Mouse (Mus musculus) v-Abl transformed pro-B cells (cell line): ENCODE measurements around the gene Klhl12.
"Not testable (repeated sequence)": the region's sequence is repeated elsewhere in the genome, so short reads cannot be mapped to it uniquely, and the experiment has no call there.

Experiments
- in situ Hi-C, 2 experiments: fragments of 400-800 bp; cut with MboI; formaldehyde crosslinking; loops; one replicate each; pipeline ENCODE4 v1.15.1; 2025; ENCODE audit not compliant: unreplicated experiment in 2 of 2

Gene Klhl12

DNA sequence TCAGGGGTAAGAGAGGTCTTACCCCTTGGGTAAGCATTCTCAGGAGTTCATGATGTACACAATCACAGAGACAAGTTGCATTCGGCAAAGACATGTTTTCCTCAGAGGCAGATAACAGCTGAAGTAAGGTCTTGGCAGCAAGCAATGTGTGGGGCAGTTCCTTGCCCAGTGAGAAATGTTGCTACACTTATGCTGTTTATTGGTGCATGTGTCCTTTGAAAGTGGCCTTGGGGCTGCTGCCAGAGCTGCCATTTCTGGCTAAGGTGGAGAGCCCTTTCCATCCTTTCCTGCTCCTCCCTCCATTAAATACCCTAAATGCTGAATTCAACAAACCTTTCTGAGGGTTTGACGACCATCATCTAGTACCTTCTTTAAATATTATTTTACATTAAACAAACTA, 9.9 kb upstream of the Klhl12 start:
- in situ Hi-C loops: no loop called here

GRCm38 (mm10) chr1:134448537-134448936, 6.8 kb upstream of the Klhl12 start:
- in situ Hi-C loops: not testable (repeated sequence)

GRCm38 (mm10) chr1:134450201-134450600, 5.1 kb upstream of the Klhl12 start:
- in situ Hi-C loops: loop anchor here (5.0 to 10.0 kb wide), 2 partner anchors 85 to 88 kb away; partner anchors contain the start of gene Tmem183a (in 2 of the 2)

GRCm38 (mm10) chr1:134450986-134451385, 4.3 kb upstream of the Klhl12 start:
- in situ Hi-C loops: loop anchor here (5.0 to 10.0 kb wide), 2 partner anchors 86 to 89 kb away; partner anchors contain the start of gene Tmem183a (in 2 of the 2)

GRCm38 (mm10) chr1:134456060-134456459, 729 bp downstream of the Klhl12 start:
- in situ Hi-C loops: loop anchor here in 1 of 2 experiments (10.0 kb wide), 1 partner anchor 91 kb away; the partner anchor contains the start of gene Tmem183a

DNA sequence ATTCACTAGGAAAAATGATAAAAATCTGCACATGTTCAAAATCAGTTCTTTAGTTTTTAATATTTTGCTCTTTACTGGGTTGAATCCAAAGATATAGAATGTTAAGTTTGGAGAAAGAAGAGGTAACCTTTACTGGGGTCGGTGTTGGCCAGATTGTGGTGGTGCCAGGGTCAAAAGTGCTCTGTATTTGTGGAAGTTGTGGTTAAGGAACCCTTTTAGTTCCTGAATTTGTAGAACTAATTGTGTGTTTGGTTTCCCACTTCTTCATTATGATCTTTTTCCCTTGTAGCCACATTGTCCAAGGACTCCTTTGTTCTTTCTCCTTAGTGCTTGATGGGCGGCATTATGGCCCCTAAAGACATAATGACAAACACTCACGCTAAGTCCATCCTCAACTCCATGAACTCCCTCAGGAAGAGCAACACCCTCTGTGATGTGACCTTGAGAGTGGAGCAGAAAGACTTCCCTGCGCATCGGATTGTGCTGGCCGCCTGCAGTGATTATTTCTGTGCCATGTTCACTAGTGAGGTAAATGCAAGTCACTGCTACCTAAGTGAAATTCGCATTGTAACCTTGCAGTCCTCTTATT, 2.9 kb downstream of the Klhl12 start:
- in situ Hi-C loops: loop anchor here in 1 of 2 experiments (10.0 kb wide), 1 partner anchor 93 kb away; the partner anchor contains the start of gene Tmem183a

DNA sequence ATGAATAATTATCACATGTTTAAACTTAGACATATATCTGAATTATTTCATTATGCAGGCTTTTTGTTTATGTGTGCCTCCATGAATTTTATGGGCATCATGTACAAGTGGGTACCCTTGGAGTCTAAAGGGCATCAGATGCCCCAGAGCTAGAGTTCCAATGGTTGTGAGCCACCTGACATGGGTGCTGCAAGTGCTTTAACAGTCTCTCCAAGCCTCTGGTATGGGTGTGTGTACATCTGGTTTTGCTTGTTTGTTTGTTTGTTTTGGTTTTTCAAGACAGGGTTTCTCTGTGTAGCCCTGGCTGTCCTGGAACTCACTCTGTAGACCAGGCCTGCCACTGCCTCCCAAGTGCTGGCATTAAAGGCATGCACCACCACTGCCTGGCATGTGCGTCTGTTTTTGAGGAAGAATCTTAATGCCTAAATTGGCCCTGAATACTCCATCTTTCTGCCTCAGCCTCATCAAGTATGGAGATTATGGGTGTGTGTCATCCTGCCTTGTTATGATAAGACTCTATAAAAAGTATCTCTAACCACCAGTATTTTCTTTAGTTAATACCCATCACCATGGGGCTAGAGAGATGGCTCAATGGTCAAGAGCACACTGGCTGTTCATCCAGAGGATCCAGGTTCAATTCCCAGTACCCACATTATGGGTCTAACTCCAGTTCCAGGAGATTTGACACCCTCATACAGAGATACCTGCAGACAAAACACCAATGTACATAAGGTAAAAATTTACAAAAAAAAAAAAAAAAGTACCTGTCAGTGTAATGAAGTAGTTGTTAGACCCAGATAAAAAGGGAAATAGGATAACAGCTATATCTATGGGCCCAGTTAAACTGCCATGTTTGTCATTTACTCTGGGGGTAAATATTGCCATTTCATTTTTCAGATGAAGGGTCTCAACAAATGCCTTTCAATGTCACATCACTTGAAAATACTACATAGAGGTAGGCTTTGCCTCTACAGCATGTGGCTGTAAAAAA, 5.3 kb downstream of the Klhl12 start:
- in situ Hi-C loops: no loop called here

GRCm38 (mm10) chr1:134484623-134485022, 29.3 kb downstream of the Klhl12 start:
- in situ Hi-C loops: no loop called here

- in situ Hi-C loops: no loop called here
Measured at GRCm38 (mm10) chr1:134490903-134491801, 35.8 kb downstream of the Klhl12 start.

DNA sequence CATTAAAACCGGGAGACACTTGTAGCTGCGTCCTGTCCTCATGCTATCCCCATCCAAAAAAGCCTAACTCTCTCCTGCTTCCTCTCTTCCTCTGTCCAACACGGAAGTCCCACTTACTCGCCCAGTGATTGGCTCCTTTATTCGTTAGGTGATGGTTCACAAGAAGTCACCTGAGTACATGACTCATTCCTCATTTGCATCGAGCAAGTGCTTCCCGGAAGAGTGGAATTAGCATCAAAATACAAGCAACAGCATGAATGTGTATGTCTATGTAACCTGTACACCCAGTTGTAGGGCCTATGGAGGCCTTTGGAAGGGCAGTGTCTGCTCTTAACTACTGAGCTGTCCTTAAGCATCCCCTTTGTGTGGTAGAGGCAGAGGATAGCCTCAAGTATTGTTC, 36.9 kb downstream of the Klhl12 start:
- in situ Hi-C loops: no loop called here

DNA sequence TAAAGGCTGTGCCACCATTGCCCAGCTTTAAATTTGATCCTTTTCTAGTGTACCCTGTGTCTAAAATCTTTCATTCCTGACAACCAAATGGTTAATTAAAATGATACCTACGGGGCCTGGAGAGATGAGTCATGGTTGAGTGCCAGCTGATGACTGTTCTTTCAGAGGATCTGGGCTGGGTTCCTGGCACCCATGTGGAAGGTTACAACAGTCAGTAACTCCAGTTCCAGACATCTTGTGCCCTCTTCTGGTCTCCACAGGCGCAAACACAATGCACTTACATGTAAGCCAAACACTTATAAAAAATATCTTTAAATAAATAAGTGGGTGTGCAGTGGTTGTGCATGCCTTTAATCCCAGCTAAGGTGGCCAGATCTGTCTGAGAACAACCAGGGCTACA, 38.2 kb downstream of the Klhl12 start:
- in situ Hi-C loops: no loop called here

GRCm38 (mm10) chr1:134493956-134494355, 38.6 kb downstream of the Klhl12 start:
- in situ Hi-C loops: no loop called here

DNA sequence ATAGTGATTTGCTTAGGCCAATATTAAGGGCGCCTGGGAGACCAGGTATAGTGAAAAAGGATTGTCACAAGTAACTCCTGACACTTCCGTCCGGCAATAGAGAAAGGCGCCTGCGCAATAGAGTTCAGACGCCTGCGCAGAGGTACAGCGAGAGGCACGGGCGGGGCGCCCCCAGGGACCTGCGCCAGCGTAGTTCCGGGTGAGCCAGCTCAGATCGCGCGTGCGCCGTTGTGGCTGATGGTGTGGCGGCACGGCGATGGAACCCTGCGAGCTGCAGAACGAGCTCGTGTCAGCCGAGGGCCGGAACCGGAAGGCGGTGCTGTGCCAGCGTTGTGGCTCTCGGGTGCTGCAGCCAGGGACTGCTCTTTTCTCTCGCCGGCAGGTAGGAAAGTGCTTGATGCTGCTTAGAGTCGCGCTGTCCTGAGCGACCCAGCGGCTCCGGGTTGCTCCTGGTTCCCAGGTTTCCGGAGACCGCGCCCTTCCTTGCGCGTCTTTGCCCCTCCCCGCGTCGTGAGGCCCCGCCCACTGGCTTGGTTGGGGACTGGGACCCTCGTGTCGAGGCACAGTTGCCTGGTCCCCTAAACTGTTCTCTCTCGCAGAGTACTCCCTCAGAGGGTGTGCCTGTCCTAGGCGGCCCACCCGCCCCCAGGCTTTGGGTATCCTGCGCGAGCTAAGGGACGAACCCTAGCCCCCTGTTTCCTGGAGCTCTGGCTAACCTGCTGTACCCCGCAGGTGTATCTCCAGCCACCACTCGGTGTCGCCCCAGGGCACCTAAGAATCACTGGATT, 39.3 kb downstream of the Klhl12 start, which contains the start of gene Rabif:
Rabif (plus strand) TSS at position 221 of the 788 bp plus-strand sequence.
- in situ Hi-C loops: no loop called here

DNA sequence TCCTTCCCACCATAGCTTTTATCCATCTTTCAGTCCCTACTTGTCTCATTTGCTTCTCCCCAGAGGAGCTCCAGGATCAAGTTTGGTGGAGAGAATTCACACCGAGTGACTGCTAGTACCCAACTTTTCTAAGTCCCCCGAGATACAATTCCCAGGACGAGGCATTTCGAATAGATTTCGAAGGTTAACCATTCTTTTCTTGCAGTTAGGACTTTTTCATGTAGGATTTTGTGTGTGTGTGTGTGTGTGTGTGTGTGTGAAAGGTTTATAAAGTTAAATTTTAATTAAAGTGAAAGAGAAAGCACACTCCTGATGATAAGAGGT, 39.8 kb downstream of the Klhl12 start:
- in situ Hi-C loops: no loop called here

DNA sequence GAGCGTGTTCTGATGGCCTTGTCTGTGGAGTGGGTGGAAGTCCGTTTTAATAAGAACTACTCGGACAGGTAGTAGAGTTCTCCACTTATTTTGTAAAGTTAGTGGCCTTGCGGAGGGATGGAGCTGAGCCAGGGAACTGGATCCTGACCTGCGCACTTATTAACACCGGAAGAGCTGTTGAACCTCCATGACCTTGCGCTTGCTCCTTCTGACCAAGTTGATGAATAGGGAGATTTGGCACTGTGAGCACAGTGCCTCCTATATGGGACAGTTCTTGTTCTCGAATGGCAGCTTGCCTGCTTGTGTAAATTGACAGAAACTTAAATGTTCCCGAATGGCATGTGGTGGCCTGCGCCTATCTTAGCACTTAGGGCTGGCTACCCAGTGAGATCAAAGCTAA, 40.7 kb downstream of the Klhl12 start:
- in situ Hi-C loops: no loop called here

DNA sequence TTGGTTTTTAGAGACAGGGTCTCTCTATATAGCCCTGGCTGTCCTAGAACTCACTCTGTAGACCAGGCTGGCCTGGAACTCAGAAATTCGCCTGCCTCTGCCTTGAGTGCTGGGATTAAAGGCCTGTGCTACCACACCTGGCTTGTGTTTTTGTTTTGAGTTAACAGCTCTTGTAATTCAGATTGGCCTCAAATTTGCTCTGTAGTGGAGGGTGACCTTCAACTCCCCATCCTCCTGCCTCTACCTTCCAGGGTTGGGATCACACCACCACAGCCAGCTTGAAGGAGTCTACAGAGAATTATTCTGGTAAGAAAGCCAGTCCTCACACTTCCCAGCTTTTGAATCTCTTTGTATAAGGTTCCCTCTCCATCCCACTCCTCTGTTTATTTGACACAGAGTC, 45.6 kb downstream of the Klhl12 start:
- in situ Hi-C loops: loop anchor here in 1 of 2 experiments (25.0 kb wide), 1 partner anchor 336 kb away; no protein-coding TSS in a partner anchor

DNA sequence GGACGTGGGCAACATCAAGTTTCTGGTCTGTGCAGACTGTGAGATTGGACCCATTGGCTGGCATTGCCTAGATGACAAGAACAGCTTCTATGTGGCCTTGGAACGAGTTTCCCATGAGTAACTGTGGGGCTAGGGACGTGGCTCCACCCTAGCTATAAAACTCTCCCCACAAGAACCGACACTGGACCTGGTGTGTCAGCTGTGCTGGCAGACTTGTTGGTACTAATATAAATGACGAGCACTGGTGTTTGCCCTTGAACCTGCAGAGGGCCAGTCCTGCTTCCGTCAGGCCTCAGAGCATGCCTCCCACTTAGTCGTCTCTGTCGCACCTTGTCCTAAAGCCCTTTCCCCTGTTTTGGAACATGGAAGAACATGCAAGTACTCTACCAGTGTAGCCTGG, 50.9 kb downstream of the Klhl12 start:
- in situ Hi-C loops: loop anchor here in 1 of 2 experiments (25.0 kb wide), 1 partner anchor 331 kb away; no protein-coding TSS in a partner anchor

DNA sequence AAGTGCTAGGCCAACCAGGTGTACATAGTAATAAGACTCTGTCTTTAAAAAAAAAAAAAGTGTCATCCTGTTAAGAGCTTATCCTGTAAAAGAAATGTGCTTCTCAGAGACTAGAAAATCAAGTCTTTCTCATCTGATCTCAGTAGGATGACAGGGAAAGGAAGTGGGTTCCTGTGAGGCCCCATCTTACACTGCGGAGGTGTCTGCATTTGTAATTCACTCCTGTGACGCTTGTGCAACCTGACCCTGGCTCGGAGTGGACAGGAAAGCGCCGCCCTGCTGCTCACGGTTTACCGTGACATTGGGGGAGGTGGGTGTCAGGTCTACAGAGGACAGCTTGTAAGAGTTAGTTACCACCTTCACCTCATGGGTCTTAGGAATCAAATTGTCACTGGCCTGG, 54.7 kb downstream of the Klhl12 start:
- in situ Hi-C loops: loop anchor here in 1 of 2 experiments (25.0 kb wide), 1 partner anchor 327 kb away; no protein-coding TSS in a partner anchor

- in situ Hi-C loops: loop anchor here in 1 of 2 experiments (25.0 kb wide), 1 partner anchor 325 kb away; no protein-coding TSS in a partner anchor
Measured at GRCm38 (mm10) chr1:134512183-134512582, 56.9 kb downstream of the Klhl12 start.
